10 mouse cellular contexts compared by ENCODE assay signal in the genomic region with DNA sequence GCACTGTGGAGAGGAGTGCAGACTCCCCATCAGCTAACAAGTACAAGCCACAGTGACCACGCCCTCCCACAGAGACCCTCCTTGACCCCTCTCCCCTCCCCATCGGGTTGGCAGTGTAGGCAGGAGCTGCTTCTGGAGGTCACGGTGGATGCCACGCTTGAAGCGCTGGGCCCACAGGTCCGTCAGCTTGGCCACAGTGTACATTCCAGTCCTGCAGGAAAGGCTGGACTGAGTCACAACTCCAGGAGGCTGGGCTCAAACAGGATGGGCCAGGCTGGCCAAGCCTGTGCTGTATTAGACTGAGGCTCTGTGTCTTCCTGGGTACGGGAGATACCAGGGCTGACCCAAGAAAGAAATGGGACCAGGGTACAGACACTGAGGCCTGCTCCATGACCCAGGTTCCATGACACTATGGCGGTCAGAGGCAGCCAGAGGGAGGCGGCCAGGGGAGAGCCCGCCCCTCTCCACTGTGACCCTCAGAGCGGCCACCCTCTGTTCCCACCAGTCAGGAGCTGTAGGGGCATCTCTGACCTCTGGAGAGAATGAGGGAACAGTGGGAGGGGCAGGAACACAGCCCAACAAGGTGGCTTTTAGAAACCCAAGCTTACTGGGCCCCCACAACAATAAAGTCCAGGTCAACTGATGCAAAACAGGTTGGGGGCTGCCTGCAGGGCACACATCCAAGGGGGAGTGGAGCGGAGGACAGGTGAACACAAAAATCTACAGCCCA. TPM values are rescaled to one million over a fixed set of nuclear protein-coding genes. Genes with fewer than 3 reads are reported as not detected.
DNase-seq lines count a peak whose midpoint lies in the region; ATAC-seq and TF ChIP-seq lines count a peak whose summit lies in the region.
"Had no signal": no experiment of that assay in that cellular context is flagged by ENCODE, and none has a peak within 500 bp of the region (broad histone marks: within the 10 kb centered on the region; RNA-seq: fewer than 3 reads in every experiment).

No protein-coding gene starts in this region.

- peaks cover 31% of the 10 kb centered on the region for H3K27me3 ChIP-seq in forebrain, embryonic 11.5 days (ENCODE audit: control insufficient read depth, insufficient read depth, low read length)
- H3K27me3 ChIP-seq in intestine, postnatal 0 days (replicated peaks; ENCODE audit: control insufficient read depth, insufficient read depth, low read length): peaks cover 4% of the 10 kb centered on the region; the same call in 1 of the 2 replicates
- no peaks in the 10 kb centered on the region; the same call in 1 of the 2 replicates for H3K27me3 ChIP-seq in stomach, embryonic 16.5 days (ENCODE audit: control insufficient read depth, insufficient read depth, low read length)

- ATAC-seq in forebrain, embryonic 11.5 days (replicated peaks; ENCODE audit: low FRiP score): no peak
- ATAC-seq in intestine, postnatal 0 days: no peak
- ATAC-seq in stomach, embryonic 16.5 days (ENCODE audit: insufficient read depth, low FRiP score): no peak
- ATAC-seq in activated CD4-positive, CD25-positive, alpha-beta regulatory T cell, adult 4 months: no peak

- no peak overlapping the region for H3K9ac ChIP-seq in forebrain, embryonic 11.5 days (ENCODE audit: low read length)
- H3K9ac ChIP-seq in intestine, postnatal 0 days (ENCODE audit: low read depth, low read length): no peak overlapping the region
- H3K9ac ChIP-seq in stomach, embryonic 16.5 days (ENCODE audit: low read length): peak overlapping the region; percentile 82

- peaks cover 13% of the 10 kb centered on the region; the same call in 1 of the 2 replicates for H3K4me1 ChIP-seq in forebrain, embryonic 11.5 days (replicated peaks; ENCODE audit: control insufficient read depth, insufficient read depth, low read length)
- no peaks in the 10 kb centered on the region for H3K4me1 ChIP-seq in intestine, postnatal 0 days (replicated peaks; ENCODE audit: control insufficient read depth, insufficient read depth, low read length)
- peaks cover 34% of the 10 kb centered on the region for H3K4me1 ChIP-seq in stomach, embryonic 16.5 days (ENCODE audit: control insufficient read depth, insufficient read depth, low read length)

- intact Hi-C loops in left cerebral cortex, postnatal 4 days (cut with DNase I): no loop called here

- no peak overlapping the region for H3K27ac ChIP-seq in forebrain, embryonic 11.5 days (ENCODE audit: low read depth, low read length)
- H3K27ac ChIP-seq in intestine, postnatal 0 days (ENCODE audit: low read depth, low read length): no peak overlapping the region
- peak overlapping the region; percentile 85; the same call in 1 of the 2 replicates for H3K27ac ChIP-seq in stomach, embryonic 16.5 days (ENCODE audit: low read length)

- no peaks in the 10 kb centered on the region for H3K36me3 ChIP-seq in forebrain, embryonic 11.5 days (ENCODE audit: control insufficient read depth, insufficient read depth, low read length)
- no peaks in the 10 kb centered on the region for H3K36me3 ChIP-seq in intestine, postnatal 0 days (ENCODE audit: control insufficient read depth, insufficient read depth)
- no peaks in the 10 kb centered on the region for H3K36me3 ChIP-seq in stomach, embryonic 16.5 days (ENCODE audit: control insufficient read depth, insufficient read depth, low read length)

- 67% methylated on average over 12 of the region's 12 CpGs for WGBS in forebrain, embryonic 11.5 days
- WGBS in intestine, postnatal 0 days: 74% methylated on average over 12 of the region's 12 CpGs
- 67% methylated on average over 12 of the region's 12 CpGs for WGBS in stomach, embryonic 16.5 days

- H3K4me2 ChIP-seq in forebrain, embryonic 11.5 days (ENCODE audit: low read depth, low read length, severe bottlenecking): peak overlapping the region; percentile 82
- H3K4me2 ChIP-seq in intestine, postnatal 0 days (replicated peaks; ENCODE audit: low read depth): peak overlapping the region; percentile 86; the same call in 1 of the 2 replicates
- H3K4me2 ChIP-seq in stomach, embryonic 16.5 days (ENCODE audit: low read depth, low read length): peak overlapping the region; percentile 87

- no peaks in the 10 kb centered on the region for H3K9me3 ChIP-seq in forebrain, embryonic 11.5 days (ENCODE audit: control insufficient read depth, low read length)
- H3K9me3 ChIP-seq in intestine, postnatal 0 days (ENCODE audit: control insufficient read depth): no peaks in the 10 kb centered on the region
- H3K9me3 ChIP-seq in stomach, embryonic 16.5 days (replicated peaks; ENCODE audit: control insufficient read depth, low read length): no peaks in the 10 kb centered on the region

- H3K4me3 ChIP-seq in forebrain, embryonic 11.5 days (ENCODE audit: low read depth, low read length): no peak overlapping the region; the same call in 1 of the 2 replicates
- H3K4me3 ChIP-seq in intestine, postnatal 0 days (ENCODE audit: low read depth, low read length): no peak overlapping the region
- peak overlapping the region; percentile 71 for H3K4me3 ChIP-seq in stomach, embryonic 16.5 days (replicated peaks; ENCODE audit: low read length)

- peak; percentile 76 for DNase-seq in urinary bladder, postnatal 14 days (ENCODE audit: low spot score)
- no peak for DNase-seq in urinary bladder, adult 2 months (ENCODE audit: low spot score)
- no peak for DNase-seq in forebrain, embryonic 11.5 days (ENCODE audit: low spot score)
- DNase-seq in left cerebral cortex, postnatal 4 days: no peak
- no peak for DNase-seq in spleen, postnatal 10 days (ENCODE audit: low spot score in 2 of 2)

- no peak for TF ChIP-seq CTCF in intestine, postnatal 0 days (IDR thresholded peaks at IDR 0.05; ENCODE audit: low read depth)

RNA-seq across cellular contexts. Expression of a gene that starts 1.6 kb away (rescaled TPM):
- 72.3 and 76.4 TPM in 2 replicates for polyA plus RNA-seq in urinary bladder, adult 2 months (2012; rRNA removed)
- polyA plus RNA-seq in forebrain, embryonic 11.5 days (2014; fragmentation: Nextera tagmentation; extraction: Ambion mirVana): 14.9 and 19.4 TPM in 2 replicates
- polyA plus RNA-seq in intestine, postnatal 0 days (2015; fragmentation: Nextera tagmentation; extraction: Ambion mirVana): 6.3 and 6.5 TPM in 2 replicates
- polyA plus RNA-seq in stomach, embryonic 16.5 days (2015; fragmentation: Nextera tagmentation; extraction: Ambion mirVana): 75.9 and 92.4 TPM in 2 replicates
- 1 to 10 TPM; 2.3 to 4.5 TPM for polyA plus RNA-seq in activated CD4-positive, CD25-positive, alpha-beta regulatory T cell, adult 4 months (2017; shearing (Covaris generic))
- total RNA-seq in left cerebral cortex, postnatal 4 days (2021): 10 to 100 TPM; 16.3 to 17.3 TPM

RNA-seq across cellular contexts. Expression of a gene that starts 10.5 kb away (rescaled TPM):
- 3.2 and 4.2 TPM in 2 replicates for polyA plus RNA-seq in urinary bladder, adult 2 months (2012; rRNA removed)
- polyA plus RNA-seq in forebrain, embryonic 11.5 days (2014; fragmentation: Nextera tagmentation; extraction: Ambion mirVana): 2.0 and 2.4 TPM in 2 replicates
- polyA plus RNA-seq in intestine, postnatal 0 days (2015; fragmentation: Nextera tagmentation; extraction: Ambion mirVana): 0.05 and 0.07 TPM in 2 replicates
- 0.71 and 0.77 TPM in 2 replicates for polyA plus RNA-seq in stomach, embryonic 16.5 days (2015; fragmentation: Nextera tagmentation; extraction: Ambion mirVana)
- polyA plus RNA-seq in activated CD4-positive, CD25-positive, alpha-beta regulatory T cell, adult 4 months (2017; shearing (Covaris generic)): under 1 TPM in 1 of 2 experiments, not detected in 1; 0.52 TPM
- total RNA-seq in left cerebral cortex, postnatal 4 days (2021): 1 to 10 TPM in 1 of 2 experiments, under 1 TPM in 1; 0.82 to 2.6 TPM
- total RNA-seq: gastrocnemius, adult 8-10 months; neutrophil, adult 5-6 weeks had no signal

RNA-seq across cellular contexts. Expression of a gene that starts 39.2 kb away (rescaled TPM):
- polyA plus RNA-seq in urinary bladder, adult 2 months (2012; rRNA removed): 25.3 and 25.4 TPM in 2 replicates
- polyA plus RNA-seq in forebrain, embryonic 11.5 days (2014; fragmentation: Nextera tagmentation; extraction: Ambion mirVana): 8.6 and 11.1 TPM in 2 replicates
- polyA plus RNA-seq in intestine, postnatal 0 days (2015; fragmentation: Nextera tagmentation; extraction: Ambion mirVana): 3.6 and 5.1 TPM in 2 replicates
- polyA plus RNA-seq in stomach, embryonic 16.5 days (2015; fragmentation: Nextera tagmentation; extraction: Ambion mirVana): 43.0 and 52.7 TPM in 2 replicates
- polyA plus RNA-seq in activated CD4-positive, CD25-positive, alpha-beta regulatory T cell, adult 4 months (2017; shearing (Covaris generic)): 10 to 100 TPM; 13.0 to 14.8 TPM
- 1 to 10 TPM; 1.2 to 2.4 TPM for total RNA-seq in left cerebral cortex, postnatal 4 days (2021)
